ENCODE assay signal across 10 mouse cellular contexts in genomic region chr11:45794361-45794981, GRCm38 (mm10). TPM values are rescaled to one million over a fixed set of nuclear protein-coding genes. Genes with fewer than 3 reads are reported as not detected.
A peak's percentile ranks its signal among the peaks of the same experiment; 100 is the strongest.
DNase-seq lines count a peak whose midpoint lies in the region; ATAC-seq and TF ChIP-seq lines count a peak whose summit lies in the region.
"Had no signal": no experiment of that assay in that cellular context is flagged by ENCODE, and none has a peak within 500 bp of the region (broad histone marks: within the 10 kb centered on the region; RNA-seq: fewer than 3 reads in every experiment).

No protein-coding gene starts in this region.

- H3K36me3 ChIP-seq in intestine, postnatal 0 days (ENCODE audit: control insufficient read depth, insufficient read depth) = no peaks in the 10 kb centered on the region
- no peaks in the 10 kb centered on the region for H3K36me3 ChIP-seq in intestine, embryonic 15.5 days
- H3K36me3 ChIP-seq in ES-Bruce4 (ENCODE audit: control insufficient read depth, insufficient read depth, low read length, poor library complexity, severe bottlenecking) = no peaks in the 10 kb centered on the region
- no peaks in the 10 kb centered on the region for H3K36me3 ChIP-seq in small intestine, adult 2 months (ENCODE audit: control insufficient read depth, insufficient read depth, low read length)
- no peaks in the 10 kb centered on the region for H3K36me3 ChIP-seq in midbrain, embryonic 15.5 days (replicated peaks)
- H3K36me3 ChIP-seq: embryonic facial prominence, embryonic 15.5 days had no signal

- H3K27me3 ChIP-seq in intestine, postnatal 0 days (replicated peaks; ENCODE audit: control insufficient read depth, insufficient read depth, low read length) = no peaks in the 10 kb centered on the region
- H3K27me3 ChIP-seq in intestine, embryonic 15.5 days (replicated peaks) = no peaks in the 10 kb centered on the region
- H3K27me3 ChIP-seq in ES-Bruce4 (ENCODE audit: control insufficient read depth, insufficient read depth, low read length, poor library complexity, severe bottlenecking) = no peaks in the 10 kb centered on the region; the same call in 1 of the 2 replicates
- no peaks in the 10 kb centered on the region for H3K27me3 ChIP-seq in small intestine, adult 2 months (ENCODE audit: control insufficient read depth, insufficient read depth, low read length)
- H3K27me3 ChIP-seq in cerebellum, adult 2 months (ENCODE audit: control insufficient read depth, insufficient read depth, low read length) = no peaks in the 10 kb centered on the region; the same call in 1 of the 2 replicates
- H3K27me3 ChIP-seq in midbrain, embryonic 15.5 days (replicated peaks) = no peaks in the 10 kb centered on the region
- H3K27me3 ChIP-seq: embryonic facial prominence, embryonic 15.5 days had no signal

- ATAC-seq in intestine, postnatal 0 days = no peak
- ATAC-seq in intestine, embryonic 15.5 days = no peak
- peak; percentile 77 for ATAC-seq in erythroblast, adult 5-6 weeks (replicated peaks; ENCODE audit: low FRiP score, poor library complexity, severe bottlenecking)
- ATAC-seq in midbrain, embryonic 15.5 days (replicated peaks) = no peak
- ATAC-seq: intestine, embryonic 16.5 days had no signal

- H3K27ac ChIP-seq in intestine, postnatal 0 days (ENCODE audit: low read depth, low read length) = no peak overlapping the region
- H3K27ac ChIP-seq in intestine, embryonic 15.5 days = no peak overlapping the region
- no peak overlapping the region for H3K27ac ChIP-seq in ES-Bruce4 (ENCODE audit: insufficient read depth, low read length)
- peak overlapping the region; percentile 45 for H3K27ac ChIP-seq in small intestine, adult 2 months (ENCODE audit: insufficient read depth, low read depth, low read length)
- no peak overlapping the region for H3K27ac ChIP-seq in cerebellum, adult 2 months (ENCODE audit: insufficient read depth, low read length)
- H3K27ac ChIP-seq in midbrain, embryonic 15.5 days = no peak overlapping the region
- H3K27ac ChIP-seq: embryonic facial prominence, embryonic 15.5 days had no signal

- 0 out of 2 replicates have a peak, but pooled peaks cover 9% of the 10 kb centered on the region for H3K4me1 ChIP-seq in intestine, postnatal 0 days (replicated peaks; ENCODE audit: control insufficient read depth, insufficient read depth, low read length)
- H3K4me1 ChIP-seq in intestine, embryonic 15.5 days (replicated peaks) = no peaks in the 10 kb centered on the region
- no peaks in the 10 kb centered on the region for H3K4me1 ChIP-seq in ES-Bruce4 (ENCODE audit: control insufficient read depth, insufficient read depth, low read length)
- peaks cover 2% of the 10 kb centered on the region; the same call in 1 of the 2 replicates for H3K4me1 ChIP-seq in small intestine, adult 2 months (ENCODE audit: control insufficient read depth, insufficient read depth, insufficient read length, low read length)
- H3K4me1 ChIP-seq in cerebellum, adult 2 months (ENCODE audit: control insufficient read depth, insufficient read depth, low read length) = no peaks in the 10 kb centered on the region
- H3K4me1 ChIP-seq in midbrain, embryonic 15.5 days = peaks cover 8% of the 10 kb centered on the region; the same call in 1 of the 2 replicates

- no peak for DNase-seq in ovary, postnatal 10 days (ENCODE audit: low spot score)
- DNase-seq in cerebellum, adult 2 months = no peak

- 69% methylated on average over 5 of the region's 5 CpGs for WGBS in intestine, postnatal 0 days
- WGBS in intestine, embryonic 15.5 days = 64% methylated on average over 5 of the region's 5 CpGs
- WGBS in small intestine, adult 2 months = 76% methylated on average over 5 of the region's 5 CpGs
- 85% methylated on average over 5 of the region's 5 CpGs for WGBS in cerebellum, adult 2 months
- WGBS in midbrain, embryonic 15.5 days = 73% methylated on average over 5 of the region's 5 CpGs

- no peak for TF ChIP-seq POLR2A in ES-Bruce4 (IDR thresholded peaks at IDR 0.05; ENCODE audit: insufficient read depth, low read length)
- no peak for TF ChIP-seq POLR2A in small intestine, adult 2 months (IDR thresholded peaks at IDR 0.05; ENCODE audit: low read depth, low read length)
- TF ChIP-seq POLR2A in cerebellum, adult 2 months (IDR thresholded peaks at IDR 0.05; ENCODE audit: borderline replicate concordance, insufficient read depth, low read length) = no peak

- no peak overlapping the region for H3K4me3 ChIP-seq in intestine, postnatal 0 days (ENCODE audit: low read depth, low read length)
- H3K4me3 ChIP-seq in intestine, embryonic 15.5 days (replicated peaks) = no peak overlapping the region
- H3K4me3 ChIP-seq in ES-Bruce4 (ENCODE audit: low read depth, low read length) = no peak overlapping the region
- no peak overlapping the region for H3K4me3 ChIP-seq in small intestine, adult 2 months (ENCODE audit: low read depth, low read length)
- no peak overlapping the region for H3K4me3 ChIP-seq in cerebellum, adult 2 months (replicated peaks; ENCODE audit: insufficient read depth, low read depth, low read length)
- H3K4me3 ChIP-seq in midbrain, embryonic 15.5 days = no peak overlapping the region
- H3K4me3 ChIP-seq: embryonic facial prominence, embryonic 15.5 days had no signal

- no peaks in the 10 kb centered on the region for H3K9me3 ChIP-seq in intestine, postnatal 0 days (ENCODE audit: control insufficient read depth)
- H3K9me3 ChIP-seq in intestine, embryonic 15.5 days = no peaks in the 10 kb centered on the region
- H3K9me3 ChIP-seq in ES-Bruce4 (replicated peaks; ENCODE audit: control insufficient read depth, insufficient read depth, low read length, poor library complexity, severe bottlenecking) = no peaks in the 10 kb centered on the region
- no peaks in the 10 kb centered on the region for H3K9me3 ChIP-seq in midbrain, embryonic 15.5 days
- H3K9me3 ChIP-seq: embryonic facial prominence, embryonic 15.5 days had no signal

- no peak overlapping the region for H3K4me2 ChIP-seq in intestine, postnatal 0 days (replicated peaks; ENCODE audit: low read depth)
- H3K4me2 ChIP-seq in intestine, embryonic 15.5 days (replicated peaks) = no peak overlapping the region
- H3K4me2 ChIP-seq in midbrain, embryonic 15.5 days = no peak overlapping the region
- H3K4me2 ChIP-seq: embryonic facial prominence, embryonic 15.5 days had no signal

- no peak for TF ChIP-seq EP300 in ES-Bruce4 (IDR thresholded peaks at IDR 0.05; ENCODE audit: insufficient read depth, low read depth, low read length)

- peak; percentile 50 for TF ChIP-seq CTCF in intestine, postnatal 0 days (IDR thresholded peaks at IDR 0.05; ENCODE audit: low read depth)
- peak; percentile 67 for TF ChIP-seq CTCF in ES-Bruce4 (IDR thresholded peaks at IDR 0.05; ENCODE audit: low read depth, low read length)
- TF ChIP-seq CTCF in small intestine, adult 2 months (IDR thresholded peaks at IDR 0.05; ENCODE audit: extremely low read depth, insufficient read length, insufficient replicate concordance, low read depth, low read length) = peak; percentile 53; the same call in 1 of the 2 replicates
- TF ChIP-seq CTCF in cerebellum, adult 2 months (IDR thresholded peaks at IDR 0.05; ENCODE audit: borderline replicate concordance, insufficient read depth, low read depth, low read length) = no peak

- H3K9ac ChIP-seq in intestine, postnatal 0 days (ENCODE audit: low read depth, low read length) = no peak overlapping the region
- no peak overlapping the region for H3K9ac ChIP-seq in intestine, embryonic 15.5 days
- H3K9ac ChIP-seq in ES-Bruce4 (ENCODE audit: low read depth, poor library complexity, severe bottlenecking) = no peak overlapping the region
- H3K9ac ChIP-seq in midbrain, embryonic 15.5 days = no peak overlapping the region
- H3K9ac ChIP-seq: embryonic facial prominence, embryonic 15.5 days had no signal

RNA-seq across cellular contexts. Expression of gene Clint1, which starts 57.4 kb away (rescaled TPM):
- polyA plus RNA-seq in intestine, postnatal 0 days (2015; fragmentation: Nextera tagmentation; extraction: Ambion mirVana) = 171 and 185 TPM in 2 replicates
- polyA plus RNA-seq in intestine, embryonic 15.5 days (2015; fragmentation: Nextera tagmentation; extraction: Ambion mirVana) = 102 and 106 TPM in 2 replicates
- 76.2 and 77.6 TPM in 2 replicates for polyA plus RNA-seq in ES-Bruce4 (2011; ENCODE audit: insufficient read depth, insufficient read length, low read depth, missing spikeins)
- total RNA-seq in erythroblast, adult 5-6 weeks (2015; ENCODE audit: low replicate concordance) = 43.1 and 54.6 TPM in 2 replicates
- total RNA-seq in erythroblast, adult 5-6 weeks (2017; ENCODE audit: low replicate concordance) = 37.2 and 42.1 TPM in 2 replicates
- polyA plus RNA-seq in small intestine, adult 2 months (2012; rRNA removed) = 38.7 and 59.2 TPM in 2 replicates
- polyA plus RNA-seq in cerebellum, adult 2 months (2012; rRNA removed) = 41.4 and 41.5 TPM in 2 replicates
- 42.8 TPM in 2 replicates for polyA plus RNA-seq in midbrain, embryonic 15.5 days (2015; fragmentation: Nextera tagmentation; extraction: Ambion mirVana)
